Mouse (Mus musculus) brain, embryonic 14.5 days (tissue): ENCODE results near the gene Baz2b.

ENCODE experiments used
- CTCF ChIP-seq: fragments of 200-500 bp; IDR thresholded peaks from 2 replicates; pipeline ENCODE4 v1.5.1; 2012; ENCODE audit warnings: inconsistent platforms, mild to moderate bottlenecking, moderate library complexity, borderline replicate concordance; ENCODE audit not compliant: insufficient read depth, insufficient read length; ENCODE audit errors: extremely low read depth
- POLR2A ChIP-seq: fragments of 200-500 bp; IDR thresholded peaks from 2 replicates; pipeline ENCODE4 v1.6.1; 2012; ENCODE audit warnings: mild to moderate bottlenecking, inconsistent platforms, borderline replicate concordance; ENCODE audit not compliant: poor library complexity, insufficient read depth, insufficient read length, severe bottlenecking; ENCODE audit errors: extremely low read depth

- TF ChIP-seq POLR2A = no peak
- no peak for TF ChIP-seq CTCF
Measured at GRCm38 (mm10) chr2:60221954-60222353, 12.3 kb upstream of the Baz2b start.
